8 mouse cellular contexts compared by ENCODE assay signal in the genomic region with DNA sequence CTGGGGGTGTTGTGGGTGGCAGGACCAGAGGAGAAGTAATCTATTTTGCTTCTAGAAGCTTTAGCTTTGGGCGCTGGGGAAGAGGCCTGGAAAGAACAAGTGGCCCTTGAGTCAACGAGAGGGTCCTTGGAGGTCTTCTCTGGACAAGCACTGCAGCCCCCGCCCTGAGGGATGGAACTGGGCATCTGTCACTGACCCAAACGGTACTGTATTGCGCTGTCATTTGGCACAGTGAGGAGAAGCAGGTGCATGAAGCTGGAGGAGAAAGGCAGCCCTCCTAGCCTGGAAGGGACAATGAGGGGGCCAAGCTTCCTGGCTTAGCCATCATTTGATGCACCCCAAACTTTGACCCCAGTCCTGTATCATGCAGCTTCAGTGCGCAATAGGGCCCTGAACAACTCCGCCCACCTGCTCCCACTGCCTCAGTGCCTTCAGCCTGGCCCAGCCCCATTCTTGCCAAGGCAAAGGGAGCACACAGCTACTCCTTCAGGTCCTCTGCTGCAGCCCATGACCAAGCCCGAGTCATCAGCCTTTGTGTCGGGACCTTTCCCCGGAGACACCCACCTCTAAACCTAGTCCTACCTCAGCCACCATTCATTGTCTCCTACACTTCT. TPM values are rescaled to one million over a fixed set of nuclear protein-coding genes. Genes with fewer than 3 reads are reported as not detected.
A peak's percentile ranks its signal among the peaks of the same experiment; 100 is the strongest.
DNase-seq lines count a peak whose midpoint lies in the region; ATAC-seq and TF ChIP-seq lines count a peak whose summit lies in the region.

No protein-coding gene starts in this region.

- peak; percentile 19 for DNase-seq in lung, postnatal 0 days (ENCODE audit: low spot score)
- no peak for DNase-seq in lung, adult 18-20 months
- DNase-seq in cerebellum, adult 11-12 months: peak; percentile 81
- no peak for DNase-seq in forebrain, embryonic 11.5 days (ENCODE audit: low spot score)
- DNase-seq in liver, postnatal 0 days: peak; percentile 56
- DNase-seq in thymus, postnatal 25 days: peak; percentile 45
- DNase-seq in gastrocnemius, postnatal 14 days: no peak

- WGBS in lung, postnatal 0 days: 43% methylated on average over 10 of the region's 10 CpGs
- 49% methylated on average over 10 of the region's 10 CpGs for WGBS in forebrain, embryonic 11.5 days
- 40% methylated on average over 10 of the region's 10 CpGs for WGBS in kidney, embryonic 16.5 days
- 29% methylated on average over 10 of the region's 10 CpGs for WGBS in liver, postnatal 0 days (ENCODE audit: insufficient replicate concordance)

- TF ChIP-seq EP300 in lung, postnatal 0 days (IDR thresholded peaks at IDR 0.05): no peak
- no peak for TF ChIP-seq EP300 in liver, postnatal 0 days (IDR thresholded peaks at IDR 0.05; ENCODE audit: low read depth)

- peak overlapping the region; percentile 90 for H3K4me3 ChIP-seq in lung, postnatal 0 days (ENCODE audit: low read depth, low read length)
- peak overlapping the region; percentile 58 for H3K4me3 ChIP-seq in forebrain, embryonic 11.5 days (ENCODE audit: low read depth, low read length)
- peak overlapping the region; percentile 98 for H3K4me3 ChIP-seq in kidney, embryonic 16.5 days (ENCODE audit: low read length)
- H3K4me3 ChIP-seq in liver, postnatal 0 days (ENCODE audit: low read depth, low read length): peak overlapping the region; percentile 94

- peaks cover 16% of the 10 kb centered on the region for H3K4me1 ChIP-seq in lung, postnatal 0 days (ENCODE audit: insufficient read depth, low read depth, low read length)
- H3K4me1 ChIP-seq in forebrain, embryonic 11.5 days (replicated peaks; ENCODE audit: control insufficient read depth, insufficient read depth, low read length): peaks cover 27% of the 10 kb centered on the region
- peaks cover 48% of the 10 kb centered on the region for H3K4me1 ChIP-seq in kidney, embryonic 16.5 days (ENCODE audit: insufficient read depth, low read length)
- peaks cover 34% of the 10 kb centered on the region for H3K4me1 ChIP-seq in liver, postnatal 0 days (ENCODE audit: insufficient read depth)

- H3K4me2 ChIP-seq in lung, postnatal 0 days (replicated peaks; ENCODE audit: low read depth, low read length): peak overlapping the region; percentile 97
- H3K4me2 ChIP-seq in forebrain, embryonic 11.5 days (ENCODE audit: low read depth, low read length, severe bottlenecking): peak overlapping the region; percentile 75
- peak overlapping the region; percentile 97 for H3K4me2 ChIP-seq in kidney, embryonic 16.5 days (replicated peaks; ENCODE audit: low read depth, low read length)
- peak overlapping the region; percentile 99 for H3K4me2 ChIP-seq in liver, postnatal 0 days (ENCODE audit: low read depth, low read length)

- no peaks in the 10 kb centered on the region for H3K9me3 ChIP-seq in lung, postnatal 0 days (ENCODE audit: low read length)
- no peaks in the 10 kb centered on the region for H3K9me3 ChIP-seq in forebrain, embryonic 11.5 days (ENCODE audit: control insufficient read depth, low read length)
- no peaks in the 10 kb centered on the region for H3K9me3 ChIP-seq in kidney, embryonic 16.5 days (ENCODE audit: low read length)
- no peaks in the 10 kb centered on the region for H3K9me3 ChIP-seq in liver, postnatal 0 days (ENCODE audit: low read length)

- no peak for ATAC-seq in lung, postnatal 0 days
- no peak for ATAC-seq in forebrain, embryonic 11.5 days (replicated peaks; ENCODE audit: low FRiP score)
- no peak for ATAC-seq in kidney, embryonic 16.5 days (ENCODE audit: low FRiP score, low TSS enrichment)
- no peak for ATAC-seq in liver, postnatal 0 days

- peak overlapping the region; percentile 97; the same call in 1 of the 2 replicates for H3K27ac ChIP-seq in lung, postnatal 0 days (ENCODE audit: low read length)
- H3K27ac ChIP-seq in forebrain, embryonic 11.5 days (ENCODE audit: low read depth, low read length): peak overlapping the region; percentile 18; the same call in 1 of the 2 replicates
- H3K27ac ChIP-seq in kidney, embryonic 16.5 days (ENCODE audit: low read length): peak overlapping the region; percentile 98
- H3K27ac ChIP-seq in liver, postnatal 0 days (ENCODE audit: low read depth): peak overlapping the region; percentile 92; the same call in 1 of the 2 replicates

- TF ChIP-seq CTCF in lung, postnatal 0 days (IDR thresholded peaks at IDR 0.05): no peak
- no peak for TF ChIP-seq CTCF in liver, postnatal 0 days (IDR thresholded peaks at IDR 0.05; ENCODE audit: low read depth)

- H3K9ac ChIP-seq in lung, postnatal 0 days (replicated peaks; ENCODE audit: low read depth): peak overlapping the region; percentile 87; the same call in 1 of the 2 replicates
- H3K9ac ChIP-seq in forebrain, embryonic 11.5 days (ENCODE audit: low read length): peak overlapping the region; percentile 80
- H3K9ac ChIP-seq in kidney, embryonic 16.5 days (replicated peaks; ENCODE audit: low read length): peak overlapping the region; percentile 97
- peak overlapping the region; percentile 94 for H3K9ac ChIP-seq in liver, postnatal 0 days (replicated peaks)

- no peaks in the 10 kb centered on the region for H3K27me3 ChIP-seq in lung, postnatal 0 days (replicated peaks; ENCODE audit: insufficient read depth, low read length)
- no peaks in the 10 kb centered on the region for H3K27me3 ChIP-seq in forebrain, embryonic 11.5 days (ENCODE audit: control insufficient read depth, insufficient read depth, low read length)
- no peaks in the 10 kb centered on the region for H3K27me3 ChIP-seq in kidney, embryonic 16.5 days (ENCODE audit: insufficient read depth, low read length)
- no peaks in the 10 kb centered on the region for H3K27me3 ChIP-seq in liver, postnatal 0 days (ENCODE audit: insufficient read depth, low read length)

- H3K36me3 ChIP-seq in lung, postnatal 0 days (ENCODE audit: insufficient read depth, low read length): peaks cover 7% of the 10 kb centered on the region; the same call in 1 of the 2 replicates
- H3K36me3 ChIP-seq in forebrain, embryonic 11.5 days (ENCODE audit: control insufficient read depth, insufficient read depth, low read length): peaks cover 10% of the 10 kb centered on the region; the same call in 1 of the 2 replicates
- peaks cover 21% of the 10 kb centered on the region for H3K36me3 ChIP-seq in kidney, embryonic 16.5 days (ENCODE audit: insufficient read depth, low read length)
- H3K36me3 ChIP-seq in liver, postnatal 0 days (replicated peaks; ENCODE audit: insufficient read depth, low read length): peaks cover 31% of the 10 kb centered on the region

- intact Hi-C loops in gastrocnemius, postnatal 14 days (cut with DNase I; ENCODE audit: low total_unique reads): no loop called here

RNA-seq across cellular contexts. Expression of a gene that starts 1.4 kb away (rescaled TPM):
- 61.7 and 63.6 TPM in 2 replicates for polyA plus RNA-seq in lung, postnatal 0 days (2015; fragmentation: Nextera tagmentation; extraction: Ambion mirVana)
- 276 and 285 TPM in 2 replicates for polyA plus RNA-seq in forebrain, embryonic 11.5 days (2014; fragmentation: Nextera tagmentation; extraction: Ambion mirVana)
- polyA plus RNA-seq in kidney, embryonic 16.5 days (2015; fragmentation: Nextera tagmentation; extraction: Ambion mirVana): 145 and 154 TPM in 2 replicates
- polyA plus RNA-seq in liver, postnatal 0 days (2015; fragmentation: Nextera tagmentation; extraction: Ambion mirVana): 58.8 and 60.3 TPM in 2 replicates
- 100 to 1,000 TPM; 247 to 276 TPM for total RNA-seq in gastrocnemius, postnatal 14 days (2021)

RNA-seq across cellular contexts. Expression of a gene that starts 16.2 kb away (rescaled TPM):
- 2.0 and 2.4 TPM in 2 replicates for polyA plus RNA-seq in lung, postnatal 0 days (2015; fragmentation: Nextera tagmentation; extraction: Ambion mirVana)
- 0.11 and 0.39 TPM in 2 replicates for polyA plus RNA-seq in forebrain, embryonic 11.5 days (2014; fragmentation: Nextera tagmentation; extraction: Ambion mirVana)
- 1.9 and 2.6 TPM in 2 replicates for polyA plus RNA-seq in kidney, embryonic 16.5 days (2015; fragmentation: Nextera tagmentation; extraction: Ambion mirVana)
- polyA plus RNA-seq in liver, postnatal 0 days (2015; fragmentation: Nextera tagmentation; extraction: Ambion mirVana): 1.1 and 1.7 TPM in 2 replicates
- 1 to 10 TPM; 1.6 to 2.6 TPM for total RNA-seq in gastrocnemius, postnatal 14 days (2021)

RNA-seq across cellular contexts. Expression of a gene that starts 22.0 kb away (rescaled TPM):
- 1.9 and 2.0 TPM in 2 replicates for polyA plus RNA-seq in lung, postnatal 0 days (2015; fragmentation: Nextera tagmentation; extraction: Ambion mirVana)
- polyA plus RNA-seq in forebrain, embryonic 11.5 days (2014; fragmentation: Nextera tagmentation; extraction: Ambion mirVana): 12.3 and 13.0 TPM in 2 replicates
- polyA plus RNA-seq in kidney, embryonic 16.5 days (2015; fragmentation: Nextera tagmentation; extraction: Ambion mirVana): 7.4 and 7.5 TPM in 2 replicates
- 0.06 and 0.09 TPM in 2 replicates for polyA plus RNA-seq in liver, postnatal 0 days (2015; fragmentation: Nextera tagmentation; extraction: Ambion mirVana)
- total RNA-seq in gastrocnemius, postnatal 14 days (2021): 10 to 100 TPM in 1 of 2 experiments, 1 to 10 TPM in 1; 9.2 to 11.8 TPM

RNA-seq across cellular contexts. Expression of a gene that starts 30.9 kb away (rescaled TPM):
- polyA plus RNA-seq in lung, postnatal 0 days (2015; fragmentation: Nextera tagmentation; extraction: Ambion mirVana): 5.2 and 6.6 TPM in 2 replicates
- polyA plus RNA-seq in forebrain, embryonic 11.5 days (2014; fragmentation: Nextera tagmentation; extraction: Ambion mirVana): 7.3 and 7.4 TPM in 2 replicates
- polyA plus RNA-seq in kidney, embryonic 16.5 days (2015; fragmentation: Nextera tagmentation; extraction: Ambion mirVana): 7.7 and 10.5 TPM in 2 replicates
- 0.15 and 0.20 TPM in 2 replicates for polyA plus RNA-seq in liver, postnatal 0 days (2015; fragmentation: Nextera tagmentation; extraction: Ambion mirVana)
- total RNA-seq in gastrocnemius, postnatal 14 days (2021): under 1 TPM; 0.47 to 0.66 TPM

RNA-seq across cellular contexts. Expression of a gene that starts 37.0 kb away (rescaled TPM):
- polyA plus RNA-seq in lung, postnatal 0 days (2015; fragmentation: Nextera tagmentation; extraction: Ambion mirVana): 0.04 TPM in 1 of 2 replicates, not detected in the other
- 20.4 and 22.7 TPM in 2 replicates for polyA plus RNA-seq in forebrain, embryonic 11.5 days (2014; fragmentation: Nextera tagmentation; extraction: Ambion mirVana)
- 0.62 and 0.65 TPM in 2 replicates for polyA plus RNA-seq in kidney, embryonic 16.5 days (2015; fragmentation: Nextera tagmentation; extraction: Ambion mirVana)
- 0.02 and 0.04 TPM in 2 replicates for polyA plus RNA-seq in liver, postnatal 0 days (2015; fragmentation: Nextera tagmentation; extraction: Ambion mirVana)
- total RNA-seq in gastrocnemius, postnatal 14 days (2021): not detected

Comparison
In these comparisons a context has a peak if more than half of its experiments do, and no peak if none do; other contexts are left out.
1. DNase-seq: peak in lung, postnatal 0 days (single experiment), cerebellum, adult 11-12 months (single experiment), liver, postnatal 0 days (single experiment) and thymus, postnatal 25 days (single experiment); none in lung, adult 18-20 months (0 of 2), forebrain, embryonic 11.5 days (single experiment) and gastrocnemius, postnatal 14 days (single experiment).
2. H3K27ac ChIP-seq: peak in every context shown above with its lines; median percentile 98 in kidney, embryonic 16.5 days; 97 in lung, postnatal 0 days; 92 in liver, postnatal 0 days; 18 in forebrain, embryonic 11.5 days.
3. Peak in every context shown above with its lines, with median percentiles within 50 percentile points of each other: H3K4me2 ChIP-seq, H3K4me3 ChIP-seq and H3K9ac ChIP-seq.